Mouse (Mus musculus) brain, embryonic 14.5 days (tissue): ENCODE results near the gene Prkca.
A peak's percentile ranks its signal among the peaks of the same experiment; 100 is the strongest.

Experiments used
- CTCF ChIP-seq: fragments of 200-500 bp; IDR thresholded peaks from 2 replicates; pipeline ENCODE4 v1.5.1; 2012; ENCODE audit warnings: inconsistent platforms, mild to moderate bottlenecking, moderate library complexity, borderline replicate concordance; ENCODE audit not compliant: insufficient read depth, insufficient read length; ENCODE audit errors: extremely low read depth
- POLR2A ChIP-seq: fragments of 200-500 bp; IDR thresholded peaks from 2 replicates; pipeline ENCODE4 v1.6.1; 2012; ENCODE audit warnings: mild to moderate bottlenecking, inconsistent platforms, borderline replicate concordance; ENCODE audit not compliant: poor library complexity, insufficient read depth, insufficient read length, severe bottlenecking; ENCODE audit errors: extremely low read depth

GRCm38 (mm10) chr11:108377680-108378362 lies 34.1 kb upstream of the Prkca start:
- TF ChIP-seq CTCF (peak; percentile 97), POLR2A (no peak)
